Mouse (Mus musculus): ENCODE results near the gene Jazf1. TPM values are rescaled to one million over a fixed set of nuclear protein-coding genes. Genes with fewer than 3 reads are reported as not detected.

The Jazf1 gene
- total and polyA plus RNA-seq, 2 experiments, result 0.48 to 0.74 TPM

GRCm38 (mm10) chr6:52877176-52877575, 191.3 kb downstream of the Jazf1 start:
- H3K27me3 ChIP-seq (ENCODE audit: control insufficient read depth, insufficient read depth, low read length), result no peaks in the 10 kb centered on the region
- H3K79me2 ChIP-seq (ENCODE audit: control insufficient read depth, insufficient read depth, low read length), result no peaks in the 10 kb centered on the region
- no peaks in the 10 kb centered on the region for H3K4me1 ChIP-seq (ENCODE audit: control insufficient read depth, insufficient read depth, low read length)
- DNase-seq (ENCODE audit: extremely low read depth, low read depth, low spot score), result no peak
- 62% methylated on average over 4 of the region's 4 CpGs for WGBS
- no peaks in the 10 kb centered on the region for H3K36me3 ChIP-seq (ENCODE audit: control insufficient read depth, insufficient read depth, low read length)
- H3K27ac ChIP-seq (replicated peaks; ENCODE audit: insufficient read depth, low read depth, low read length), result no peak overlapping the region
- H3K4me3 ChIP-seq (ENCODE audit: insufficient read depth, low read depth, low read length), result no peak overlapping the region
- TF ChIP-seq CTCF (IDR thresholded peaks at IDR 0.05; ENCODE audit: low read depth, low read length) (no peak), POLR2A (IDR thresholded peaks at IDR 0.05; ENCODE audit: extremely low read depth, insufficient read depth, low read length) (no peak)
- H3K9ac ChIP-seq (ENCODE audit: low read depth, low read length), result no peak overlapping the region

- no peaks in the 10 kb centered on the region for H3K27me3 ChIP-seq (ENCODE audit: control insufficient read depth, insufficient read depth, low read length)
- no peak overlapping the region for H3K27ac ChIP-seq (replicated peaks; ENCODE audit: insufficient read depth, low read depth, low read length)
- H3K4me3 ChIP-seq (ENCODE audit: insufficient read depth, low read depth, low read length), result no peak overlapping the region
- WGBS, result 49% methylated on average over 2 of the region's 2 CpGs
- no peaks in the 10 kb centered on the region for H3K79me2 ChIP-seq (ENCODE audit: control insufficient read depth, insufficient read depth, low read length)
- DNase-seq (ENCODE audit: extremely low read depth, low read depth, low spot score), result no peak
- no peak for TF ChIP-seq CTCF (IDR thresholded peaks at IDR 0.05; ENCODE audit: low read depth, low read length)
- TF ChIP-seq POLR2A (IDR thresholded peaks at IDR 0.05; ENCODE audit: extremely low read depth, insufficient read depth, low read length), result no peak
- H3K36me3 ChIP-seq (ENCODE audit: control insufficient read depth, insufficient read depth, low read length), result no peaks in the 10 kb centered on the region
- no peaks in the 10 kb centered on the region for H3K4me1 ChIP-seq (ENCODE audit: control insufficient read depth, insufficient read depth, low read length)
- H3K9ac ChIP-seq (ENCODE audit: low read depth, low read length), result no peak overlapping the region
Observed at GRCm38 (mm10) chr6:52871306-52871705, 197.1 kb downstream of the Jazf1 start.

GRCm38 (mm10) chr6:52869252-52869651, 199.2 kb downstream of the Jazf1 start:
- H3K27ac ChIP-seq (replicated peaks; ENCODE audit: insufficient read depth, low read depth, low read length), result no peak overlapping the region
- H3K27me3 ChIP-seq (ENCODE audit: control insufficient read depth, insufficient read depth, low read length), result no peaks in the 10 kb centered on the region
- no peaks in the 10 kb centered on the region for H3K79me2 ChIP-seq (ENCODE audit: control insufficient read depth, insufficient read depth, low read length)
- H3K4me3 ChIP-seq (ENCODE audit: insufficient read depth, low read depth, low read length), result no peak overlapping the region
- no peaks in the 10 kb centered on the region for H3K4me1 ChIP-seq (ENCODE audit: control insufficient read depth, insufficient read depth, low read length)
- 82% methylated on average over 2 of the region's 2 CpGs for WGBS
- TF ChIP-seq CTCF (IDR thresholded peaks at IDR 0.05; ENCODE audit: low read depth, low read length) (no peak), POLR2A (IDR thresholded peaks at IDR 0.05; ENCODE audit: extremely low read depth, insufficient read depth, low read length) (no peak)
- no peaks in the 10 kb centered on the region for H3K36me3 ChIP-seq (ENCODE audit: control insufficient read depth, insufficient read depth, low read length)
- DNase-seq (ENCODE audit: extremely low read depth, low read depth, low spot score), result no peak
- no peak overlapping the region for H3K9ac ChIP-seq (ENCODE audit: low read depth, low read length)

- TF ChIP-seq CTCF (IDR thresholded peaks at IDR 0.05; ENCODE audit: low read depth, low read length), result no peak
- no peak for TF ChIP-seq POLR2A (IDR thresholded peaks at IDR 0.05; ENCODE audit: extremely low read depth, insufficient read depth, low read length)
- DNase-seq (ENCODE audit: extremely low read depth, low read depth, low spot score), result no peak
- WGBS, result 87% methylated on average over 2 of the region's 2 CpGs
- Histone ChIP-seq H3K9ac (ENCODE audit: low read depth, low read length) (no peak overlapping the region), H3K27me3 (ENCODE audit: control insufficient read depth, insufficient read depth, low read length) (no peaks in the 10 kb centered on the region), H3K4me1 (ENCODE audit: control insufficient read depth, insufficient read depth, low read length) (no peaks in the 10 kb centered on the region), H3K27ac (replicated peaks; ENCODE audit: insufficient read depth, low read depth, low read length) (no peak overlapping the region), H3K36me3 (ENCODE audit: control insufficient read depth, insufficient read depth, low read length) (no peaks in the 10 kb centered on the region), H3K79me2 (ENCODE audit: control insufficient read depth, insufficient read depth, low read length) (no peaks in the 10 kb centered on the region), H3K4me3 (ENCODE audit: insufficient read depth, low read depth, low read length) (no peak overlapping the region)
Observed at GRCm38 (mm10) chr6:52868352-52868751, 200.1 kb downstream of the Jazf1 start.

- no peak overlapping the region for H3K27ac ChIP-seq (replicated peaks; ENCODE audit: insufficient read depth, low read depth, low read length)
- H3K4me1 ChIP-seq (ENCODE audit: control insufficient read depth, insufficient read depth, low read length), result no peaks in the 10 kb centered on the region; the same call in 1 of the 2 replicates
- H3K79me2 ChIP-seq (ENCODE audit: control insufficient read depth, insufficient read depth, low read length), result no peaks in the 10 kb centered on the region
- TF ChIP-seq CTCF (IDR thresholded peaks at IDR 0.05; ENCODE audit: low read depth, low read length) (no peak), POLR2A (IDR thresholded peaks at IDR 0.05; ENCODE audit: extremely low read depth, insufficient read depth, low read length) (no peak)
- H3K4me3 ChIP-seq (ENCODE audit: insufficient read depth, low read depth, low read length), result no peak overlapping the region
- no peaks in the 10 kb centered on the region for H3K27me3 ChIP-seq (ENCODE audit: control insufficient read depth, insufficient read depth, low read length)
- no peaks in the 10 kb centered on the region for H3K36me3 ChIP-seq (ENCODE audit: control insufficient read depth, insufficient read depth, low read length)
- no peak for DNase-seq (ENCODE audit: extremely low read depth, low read depth, low spot score)
- WGBS, result 83% methylated on average over 7 of the region's 7 CpGs
- no peak overlapping the region for H3K9ac ChIP-seq (ENCODE audit: low read depth, low read length)
Observed at GRCm38 (mm10) chr6:52861928-52862327, 206.5 kb downstream of the Jazf1 start.

GRCm38 (mm10) chr6:52861186-52861820, 207.1 kb downstream of the Jazf1 start:
- Histone ChIP-seq H3K4me1 (ENCODE audit: control insufficient read depth, insufficient read depth, low read length) (no peaks in the 10 kb centered on the region; the same call in 1 of the 2 replicates), H3K79me2 (ENCODE audit: control insufficient read depth, insufficient read depth, low read length) (no peaks in the 10 kb centered on the region), H3K9ac (ENCODE audit: low read depth, low read length) (no peak overlapping the region), H3K27me3 (ENCODE audit: control insufficient read depth, insufficient read depth, low read length) (no peaks in the 10 kb centered on the region), H3K27ac (replicated peaks; ENCODE audit: insufficient read depth, low read depth, low read length) (no peak overlapping the region), H3K4me3 (ENCODE audit: insufficient read depth, low read depth, low read length) (no peak overlapping the region), H3K36me3 (ENCODE audit: control insufficient read depth, insufficient read depth, low read length) (no peaks in the 10 kb centered on the region)
- DNase-seq (ENCODE audit: extremely low read depth, low read depth, low spot score), result no peak
- TF ChIP-seq CTCF (IDR thresholded peaks at IDR 0.05; ENCODE audit: low read depth, low read length), result no peak
- no peak for TF ChIP-seq POLR2A (IDR thresholded peaks at IDR 0.05; ENCODE audit: extremely low read depth, insufficient read depth, low read length)
- 85% methylated on average over 9 of the region's 9 CpGs for WGBS
